Mouse (Mus musculus) hindbrain, embryonic 15.5 days (tissue): Measurements from ENCODE around the gene Unc45b. TPM values are rescaled to one million over a fixed set of nuclear protein-coding genes. Genes with fewer than 3 reads are reported as not detected.
"Not testable (repeated sequence)": the region's sequence is repeated elsewhere in the genome, so short reads cannot be mapped to it uniquely, and the experiment has no call there.

Experiments
- ATAC-seq: fragments of 200-750 bp; cut with Nextera tagmentation; 2 replicates; pipeline ENCODE4 v1.8.0; 2017; ENCODE audit warnings: low read depth, moderate number of reproducible peaks, moderate TSS enrichment; ENCODE audit not compliant: low FRiP score
- H3K27ac ChIP-seq: fragments of 300-500 bp; sonication (generic); replicated peaks from 2 replicates; pipeline ENCODE4 v1.5.1; 2015; ENCODE audit warnings: mild to moderate bottlenecking, inconsistent platforms
- H3K27me3 ChIP-seq: fragments of 300-500 bp; sonication (generic); 2 replicates; pipeline ENCODE4 v1.6.1; 2015; ENCODE audit warnings: control low read depth, inconsistent platforms
- H3K36me3 ChIP-seq: fragments of 300-500 bp; sonication (generic); 2 replicates; pipeline ENCODE4 v1.6.1; 2015; ENCODE audit warnings: control low read depth, inconsistent platforms
- H3K4me1 ChIP-seq: fragments of 300-500 bp; sonication (generic); replicated peaks from 2 replicates; pipeline ENCODE4 v1.6.1; 2015; ENCODE audit warnings: control low read depth, inconsistent platforms
- H3K4me2 ChIP-seq: fragments of 300-500 bp; sonication (generic); 2 replicates; pipeline ENCODE4 v1.6.1; 2015; ENCODE audit warnings: moderate library complexity, mild to moderate bottlenecking, inconsistent platforms
- H3K4me3 ChIP-seq: fragments of 300-500 bp; sonication (generic); 2 replicates; pipeline ENCODE4 v1.5.1; 2015; ENCODE audit warnings: mild to moderate bottlenecking, inconsistent platforms
- H3K9ac ChIP-seq: fragments of 300-500 bp; sonication (generic); 2 replicates; pipeline ENCODE4 v1.6.1; 2015; ENCODE audit warnings: inconsistent platforms
- H3K9me3 ChIP-seq: fragments of 300-500 bp; sonication (generic); 2 replicates; pipeline ENCODE4 v1.6.1; 2016; ENCODE audit warnings: control low read depth, inconsistent platforms
- WGBS: fragments of 180-500 bp; shearing (Covaris S2); methylation state at CpG from one replicate; pipeline ENCODE4 v1.1.7; 2015; 5-methylcytosine and 5-hydroxymethylcytosine counted together
- polyA plus RNA-seq: library from polyadenylated mRNA; unstranded; fragments of >200 nt; fragmentation: Nextera tagmentation; extraction: Ambion mirVana; gene quantifications from 2 replicates; pipeline ENCODE4 v1.2.1, GENCODE M21; 2015

The Unc45b gene
- polyA plus RNA-seq, 1 experiment from 2014 or later: 1.5 TPM

- Histone ChIP-seq H3K4me1 (peaks cover 16% of the 10 kb centered on the region), H3K4me3 (no peak overlapping the region), H3K27me3 (peaks cover 36% of the 10 kb centered on the region), H3K27ac (no peak overlapping the region), H3K9ac (no peak overlapping the region), H3K36me3 (no peaks in the 10 kb centered on the region), H3K4me2 (peak overlapping the region; percentile 99), H3K9me3 (no peaks in the 10 kb centered on the region)
- no peak for ATAC-seq
- 51% methylated on average over 3 of the region's 3 CpGs for WGBS
Observed at GRCm38 (mm10) chr11:82929633-82929950, 19.2 kb downstream of the Unc45b start.

GRCm38 (mm10) chr11:82930391-82930955 lies 20.1 kb downstream of the Unc45b start:
- Histone ChIP-seq H3K9ac (peak overlapping the region; percentile 27; the same call in 1 of the 2 replicates), H3K27me3 (peaks cover 39% of the 10 kb centered on the region), H3K4me2 (peak overlapping the region; percentile 99), H3K4me1 (peaks cover 16% of the 10 kb centered on the region), H3K4me3 (peak overlapping the region; percentile 50)
- not testable (repeated sequence) for H3K36me3 ChIP-seq, ATAC-seq, H3K27ac ChIP-seq, H3K9me3 ChIP-seq
- under 1% methylated on average over 82 of the region's 85 CpGs for WGBS

- WGBS: under 1% methylated on average over 51 of the region's 63 CpGs
- peak overlapping the region; percentile 99 for H3K4me2 ChIP-seq
- not testable (repeated sequence) for ATAC-seq, H3K9me3 ChIP-seq, H3K36me3 ChIP-seq, H3K27ac ChIP-seq
- H3K4me3 ChIP-seq: peak overlapping the region; percentile 50
- H3K4me1 ChIP-seq: peaks cover 16% of the 10 kb centered on the region
- peak overlapping the region; percentile 33; the same call in 1 of the 2 replicates for H3K9ac ChIP-seq
- peaks cover 46% of the 10 kb centered on the region for H3K27me3 ChIP-seq
Observed at GRCm38 (mm10) chr11:82931161-82931560, 20.8 kb downstream of the Unc45b start.

DNA sequence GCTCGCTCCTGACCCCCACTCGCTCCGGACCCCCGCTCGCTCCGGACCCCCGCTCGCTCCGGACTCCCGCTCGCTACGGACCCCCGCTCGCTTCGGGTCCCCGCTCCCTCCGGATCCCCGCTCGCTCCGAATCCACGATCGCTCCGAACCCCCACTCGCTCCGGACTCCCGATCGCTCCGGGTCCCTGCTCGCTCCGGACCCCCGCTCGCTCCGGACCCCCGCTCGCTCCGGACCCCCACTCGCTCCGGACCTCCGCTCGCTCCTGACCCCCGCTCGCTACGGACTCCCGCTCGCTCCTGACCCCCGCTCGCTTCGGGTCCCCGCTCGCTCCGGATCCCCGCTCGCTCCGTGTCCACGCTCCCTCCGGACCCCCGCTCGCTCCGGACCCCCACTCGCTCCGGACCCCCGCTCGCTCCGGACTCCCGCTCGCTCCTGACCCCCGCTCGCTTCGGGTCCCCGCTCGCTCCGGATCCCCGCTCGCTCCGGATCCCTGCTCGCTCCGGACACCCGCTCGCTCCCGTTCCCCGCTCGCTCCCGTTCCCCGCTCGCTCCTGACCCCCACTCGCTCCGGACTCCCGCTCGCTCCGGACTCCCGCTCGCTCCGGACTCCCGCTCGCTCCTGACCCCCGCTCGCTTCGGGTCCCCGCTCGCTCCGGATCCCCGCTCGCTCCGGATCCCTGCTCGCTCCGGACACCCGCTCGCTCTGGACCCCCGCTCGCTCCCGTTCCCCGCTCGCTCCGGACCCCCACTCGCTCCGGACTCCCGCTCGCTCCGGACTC lies 21.5 kb downstream of the Unc45b start:
- not testable (repeated sequence) for H3K27ac ChIP-seq, ATAC-seq, H3K36me3 ChIP-seq, H3K9me3 ChIP-seq
- peaks cover 16% of the 10 kb centered on the region for H3K4me1 ChIP-seq
- WGBS: under 1% methylated on average over 112 of the region's 119 CpGs
- peak overlapping the region; percentile 33; the same call in 1 of the 2 replicates for H3K9ac ChIP-seq
- peak overlapping the region; percentile 99 for H3K4me2 ChIP-seq
- peaks cover 53% of the 10 kb centered on the region for H3K27me3 ChIP-seq
- peak overlapping the region; percentile 50 for H3K4me3 ChIP-seq

DNA sequence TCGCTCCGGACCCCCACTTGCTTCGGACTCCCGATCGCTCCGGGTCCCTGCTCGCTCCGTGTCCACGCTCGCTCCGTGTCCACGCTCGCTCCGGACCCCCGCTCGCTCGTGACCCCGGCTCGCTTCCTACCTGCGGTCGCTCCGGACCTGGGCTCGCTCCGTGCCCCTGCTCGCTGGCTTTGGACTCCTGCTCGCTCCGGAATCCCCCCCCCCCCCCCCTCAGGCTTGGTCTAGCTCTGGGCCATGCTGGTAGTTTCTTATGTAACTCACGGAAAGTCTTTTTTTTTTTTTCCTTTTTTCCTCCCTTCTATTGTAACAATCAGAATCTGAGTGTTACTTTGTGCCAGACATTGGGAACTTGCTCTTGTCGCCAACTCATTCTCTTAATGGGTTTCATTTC lies 22.8 kb downstream of the Unc45b start:
- H3K36me3 ChIP-seq: no peaks in the 10 kb centered on the region
- peaks cover 50% of the 10 kb centered on the region for H3K27me3 ChIP-seq
- peak overlapping the region; percentile 50 for H3K4me3 ChIP-seq
- no peak for ATAC-seq
- peak overlapping the region; percentile 99 for H3K4me2 ChIP-seq
- WGBS: 1% methylated on average over 29 of the region's 29 CpGs
- peaks cover 16% of the 10 kb centered on the region for H3K4me1 ChIP-seq
- no peak overlapping the region for H3K9ac ChIP-seq
- no peaks in the 10 kb centered on the region for H3K9me3 ChIP-seq
- no peak overlapping the region for H3K27ac ChIP-seq

GRCm38 (mm10) chr11:82943336-82943735 lies 33.0 kb downstream of the Unc45b start:
- Histone ChIP-seq H3K36me3 (no peaks in the 10 kb centered on the region), H3K27me3 (no peaks in the 10 kb centered on the region), H3K4me2 (no peak overlapping the region), H3K4me3 (no peak overlapping the region), H3K4me1 (no peaks in the 10 kb centered on the region), H3K9me3 (no peaks in the 10 kb centered on the region), H3K27ac (no peak overlapping the region), H3K9ac (no peak overlapping the region)
- ATAC-seq: no peak
- WGBS: 59% methylated on average over 6 of the region's 6 CpGs

- Histone ChIP-seq H3K27ac (no peak overlapping the region), H3K4me2 (no peak overlapping the region), H3K36me3 (no peaks in the 10 kb centered on the region), H3K4me3 (no peak overlapping the region), H3K27me3 (peaks cover 13% of the 10 kb centered on the region), H3K9ac (no peak overlapping the region), H3K4me1 (no peaks in the 10 kb centered on the region), H3K9me3 (no peaks in the 10 kb centered on the region)
- ATAC-seq: no peak
- WGBS: 72% methylated on average over 2 of the region's 2 CpGs
Observed at GRCm38 (mm10) chr11:82945636-82946035, 35.3 kb downstream of the Unc45b start.

- H3K36me3 ChIP-seq: no peaks in the 10 kb centered on the region
- H3K9ac ChIP-seq: no peak overlapping the region
- no peak for ATAC-seq
- no peak overlapping the region for H3K27ac ChIP-seq
- H3K4me3 ChIP-seq: no peak overlapping the region
- H3K27me3 ChIP-seq: peaks cover 30% of the 10 kb centered on the region
- H3K9me3 ChIP-seq: no peaks in the 10 kb centered on the region
- 52% methylated on average over 4 of the region's 4 CpGs for WGBS
- no peak overlapping the region for H3K4me2 ChIP-seq
- peaks cover 9% of the 10 kb centered on the region; the same call in 1 of the 2 replicates for H3K4me1 ChIP-seq
Observed at GRCm38 (mm10) chr11:82947457-82947856, 37.1 kb downstream of the Unc45b start.

GRCm38 (mm10) chr11:82949036-82949435 lies 38.7 kb downstream of the Unc45b start:
- H3K9me3 ChIP-seq: no peaks in the 10 kb centered on the region
- H3K9ac ChIP-seq: no peak overlapping the region
- H3K27ac ChIP-seq: no peak overlapping the region
- peaks cover 45% of the 10 kb centered on the region for H3K27me3 ChIP-seq
- H3K4me1 ChIP-seq: peaks cover 9% of the 10 kb centered on the region; the same call in 1 of the 2 replicates
- no peak for ATAC-seq
- H3K4me3 ChIP-seq: no peak overlapping the region
- 90% methylated on average over 9 of the region's 9 CpGs for WGBS
- H3K4me2 ChIP-seq: no peak overlapping the region
- no peaks in the 10 kb centered on the region for H3K36me3 ChIP-seq

- H3K4me2 ChIP-seq: peak within 1 kb of the TSS; percentile 33
Observed at GRCm38 (mm10) chr11:82950736-82951481, 40.6 kb downstream of the Unc45b start, which contains the start of gene Slfn5. Gene Slfn5 (plus strand): TSS chr11:82951349.

DNA sequence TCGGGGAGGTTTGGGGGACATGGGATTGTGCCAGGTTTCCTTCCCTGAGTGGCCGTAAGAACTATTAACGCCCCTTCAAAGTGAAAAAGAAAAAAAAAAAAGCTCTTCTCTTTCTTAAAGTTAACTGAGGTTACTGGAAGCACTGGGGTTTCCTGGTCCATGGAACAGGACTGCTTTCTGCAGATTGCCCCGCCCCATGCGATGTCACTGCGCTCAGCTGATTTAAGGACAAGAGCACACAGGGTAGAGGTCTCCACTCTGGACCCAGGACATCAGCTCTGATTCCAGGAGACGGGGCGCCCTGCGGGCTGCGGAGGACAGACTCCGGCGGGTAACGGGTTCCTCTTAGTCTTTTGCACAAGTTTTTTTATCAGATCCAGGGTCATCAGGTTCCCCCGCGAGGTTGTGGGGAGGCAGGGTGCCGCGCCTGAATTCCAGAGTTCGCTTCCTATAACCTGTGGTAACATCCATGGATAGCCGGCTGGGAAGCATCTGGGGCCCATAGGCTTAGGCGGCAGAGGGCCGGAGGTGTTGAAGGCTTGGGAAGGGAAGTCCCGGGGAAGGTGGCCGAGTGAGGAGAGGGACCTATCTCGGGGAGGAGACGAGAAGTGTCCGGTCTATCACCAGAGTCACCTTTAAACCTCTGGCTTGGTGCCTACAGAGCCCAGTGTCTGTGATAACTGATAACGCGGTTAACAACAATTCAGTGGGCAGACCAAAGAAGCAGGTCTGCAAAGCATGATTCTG lies 41.7 kb downstream of the Unc45b start:
- no peak overlapping the region for H3K27ac ChIP-seq
- H3K4me2 ChIP-seq: peak overlapping the region; percentile 33
- WGBS: 14% methylated on average over 28 of the region's 28 CpGs
- peak overlapping the region; percentile 14 for H3K4me3 ChIP-seq
- peaks cover 9% of the 10 kb centered on the region; the same call in 1 of the 2 replicates for H3K4me1 ChIP-seq
- no peaks in the 10 kb centered on the region for H3K9me3 ChIP-seq
- H3K36me3 ChIP-seq: no peaks in the 10 kb centered on the region
- 0 out of 2 replicates have a peak overlapping the region, but pooled peaks have one; percentile 19 for H3K9ac ChIP-seq
- no peak for ATAC-seq
- peaks cover 51% of the 10 kb centered on the region for H3K27me3 ChIP-seq

More at GRCm38 (mm10) chr11:82950736-82951481, 40.6 kb downstream of the Unc45b start, which contains the start of gene Slfn5:
- H3K27me3 ChIP-seq: peaks cover 51% of the 10 kb centered on the region
- ATAC-seq: no peak
- peak within 1 kb of the TSS; percentile 14 for H3K4me3 ChIP-seq
- H3K9me3 ChIP-seq: no peaks in the 10 kb centered on the region
- H3K27ac ChIP-seq: no peak within 1 kb of the TSS
- H3K9ac ChIP-seq: 0 out of 2 replicates have a peak within 1 kb of the TSS, but pooled peaks have one; percentile 19
- H3K36me3 ChIP-seq: no peaks in the 10 kb centered on the region
- peaks cover 9% of the 10 kb centered on the region; the same call in 1 of the 2 replicates for H3K4me1 ChIP-seq
- 13% methylated on average over 10 of the region's 10 CpGs for WGBS
